Comparison of ENCODE assay signal across 24 mouse cellular contexts in the genomic region with DNA sequence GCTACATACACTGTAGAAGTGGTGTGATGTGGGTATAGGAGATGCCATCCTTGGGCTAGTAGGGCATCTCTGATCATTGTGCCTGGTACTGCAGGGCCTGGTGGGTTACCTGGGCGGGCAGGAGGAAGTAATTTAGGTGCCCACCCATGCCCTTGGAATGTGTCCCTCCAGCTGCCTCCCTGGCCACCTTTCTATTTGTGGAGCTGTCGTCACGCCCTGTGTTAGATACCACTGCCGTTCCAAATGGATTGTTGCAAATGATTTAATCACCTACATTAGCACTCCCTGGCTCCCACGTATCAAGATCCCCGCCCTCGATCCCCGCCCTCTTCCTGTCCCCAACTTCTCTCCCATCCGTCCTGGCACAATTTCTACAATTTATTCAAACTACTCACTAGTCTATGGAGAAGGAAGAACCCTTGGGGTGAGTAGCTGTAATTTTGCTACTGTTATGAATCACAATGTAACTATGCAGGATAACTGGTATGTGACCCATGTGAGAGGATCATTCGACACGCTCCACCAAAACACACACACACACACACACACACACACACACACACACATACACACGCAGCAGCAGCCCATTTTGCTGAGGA. TPM values are rescaled to one million over a fixed set of nuclear protein-coding genes. Genes with fewer than 3 reads are reported as not detected.
DNase-seq lines count a peak whose midpoint lies in the region; ATAC-seq and TF ChIP-seq lines count a peak whose summit lies in the region.
"Had no signal": no experiment of that assay in that cellular context is flagged by ENCODE, and none has a peak within 500 bp of the region (broad histone marks: within the 10 kb centered on the region; RNA-seq: fewer than 3 reads in every experiment).

No protein-coding gene starts in this region.

- TF ChIP-seq POLR2A in heart, adult 2 months (IDR thresholded peaks at IDR 0.05; ENCODE audit: insufficient read depth, low read depth, low read length): no peak
- no peak for TF ChIP-seq POLR2A in embryonic fibroblast, embryonic 13.5 days (IDR thresholded peaks at IDR 0.05; ENCODE audit: low read depth, low read length)

- no peaks in the 10 kb centered on the region for H3K36me3 ChIP-seq in heart, postnatal 0 days (replicated peaks; ENCODE audit: control insufficient read depth, insufficient read depth, low read length)
- no peaks in the 10 kb centered on the region for H3K36me3 ChIP-seq in heart, adult 2 months (ENCODE audit: control insufficient read depth, insufficient read depth, low read length)
- no peaks in the 10 kb centered on the region for H3K36me3 ChIP-seq in C2C12 (ENCODE audit: control insufficient read depth, insufficient read depth)
- H3K36me3 ChIP-seq in ES-E14 (ENCODE audit: control insufficient read depth, insufficient read depth, low read length, poor library complexity, severe bottlenecking): no peaks in the 10 kb centered on the region
- no peaks in the 10 kb centered on the region for H3K36me3 ChIP-seq in intestine, embryonic 16.5 days (ENCODE audit: control insufficient read depth, insufficient read depth, low read length)
- H3K36me3 ChIP-seq: embryonic facial prominence, embryonic 13.5 days; heart, embryonic 12.5 days; hindbrain, embryonic 12.5 days had no signal

- H3K79me2 ChIP-seq in heart, adult 2 months (replicated peaks; ENCODE audit: control insufficient read depth, insufficient read depth, low read length): no peaks in the 10 kb centered on the region
- no peaks in the 10 kb centered on the region for H3K79me2 ChIP-seq in C2C12 (ENCODE audit: control insufficient read depth, insufficient read depth)

- H3K4me1 ChIP-seq in heart, postnatal 0 days (ENCODE audit: control insufficient read depth, insufficient read depth): peaks cover 9% of the 10 kb centered on the region; the same call in 1 of the 2 replicates
- H3K4me1 ChIP-seq in heart, adult 2 months (ENCODE audit: control insufficient read depth, insufficient read depth, low read length): no peaks in the 10 kb centered on the region
- H3K4me1 ChIP-seq in ES-E14 (ENCODE audit: control insufficient read depth in 2 of 2, insufficient read depth in 2 of 2, low read length in 2 of 2, poor library complexity in 1 of 2): peaks cover 4 to 19% of the 10 kb centered on the region in 2 experiments; a peak in 3 of 4 replicates
- H3K4me1 ChIP-seq in embryonic fibroblast, embryonic 13.5 days (ENCODE audit: control insufficient read depth, insufficient read depth, low read length): peaks cover 14% of the 10 kb centered on the region
- H3K4me1 ChIP-seq in intestine, embryonic 16.5 days (ENCODE audit: control insufficient read depth, insufficient read depth, low read length): no peaks in the 10 kb centered on the region

- no peak overlapping the region for H3K27ac ChIP-seq in heart, postnatal 0 days (ENCODE audit: low read depth)
- no peak overlapping the region for H3K27ac ChIP-seq in heart, adult 2 months
- H3K27ac ChIP-seq in ES-E14 (ENCODE audit: insufficient read depth, low read depth, low read length, poor library complexity, severe bottlenecking): peak overlapping the region; percentile 44; the same call in 1 of the 2 replicates
- H3K27ac ChIP-seq in embryonic fibroblast, embryonic 13.5 days (ENCODE audit: insufficient read depth, low read length): peak overlapping the region; percentile 69
- H3K27ac ChIP-seq in intestine, embryonic 16.5 days (ENCODE audit: low read length): no peak overlapping the region
- H3K27ac ChIP-seq: embryonic facial prominence, embryonic 13.5 days; hindbrain, embryonic 12.5 days had no signal

- peak; percentile 33 for DNase-seq in heart, postnatal 0 days (ENCODE audit: low spot score)
- DNase-seq in heart, adult 2 months: no peak
- DNase-seq in ES-E14 (ENCODE audit: low read depth, low spot score): no peak
- DNase-seq in thymus, postnatal 36 days: no peak
- no peak for DNase-seq in heart, postnatal 14 days
- DNase-seq: adrenal gland, postnatal 14 days; B cell, adult 2 months; cerebellum, adult 11-12 months; cerebellum, adult 9-10 months; cerebellum, postnatal 36 days; forebrain, postnatal 0 days; gastrocnemius, postnatal 14 days; heart, postnatal 4 days; kidney, adult 11 months; kidney, adult 9 months had no signal

- H3K27me3 ChIP-seq in heart, postnatal 0 days (ENCODE audit: control insufficient read depth, insufficient read depth, low read length): no peaks in the 10 kb centered on the region
- H3K27me3 ChIP-seq in heart, adult 2 months (ENCODE audit: control insufficient read depth, insufficient read depth, low read length): no peaks in the 10 kb centered on the region
- H3K27me3 ChIP-seq in C2C12 (ENCODE audit: control insufficient read depth, insufficient read depth, insufficient read length): no peaks in the 10 kb centered on the region
- H3K27me3 ChIP-seq in intestine, embryonic 16.5 days (replicated peaks; ENCODE audit: control insufficient read depth, insufficient read depth, low read length): no peaks in the 10 kb centered on the region
- H3K27me3 ChIP-seq: embryonic facial prominence, embryonic 13.5 days; hindbrain, embryonic 12.5 days had no signal

- H3K79me3 ChIP-seq in C2C12 (ENCODE audit: low read depth): no peaks in the 10 kb centered on the region

- WGBS in heart, postnatal 0 days: 45% methylated on average over 12 of the region's 12 CpGs
- 50% methylated on average over 12 of the region's 12 CpGs for WGBS in heart, adult 2 months
- WGBS in intestine, embryonic 16.5 days: 71% methylated on average over 12 of the region's 12 CpGs

- no peak overlapping the region for H3K4me3 ChIP-seq in heart, postnatal 0 days (ENCODE audit: low read depth, low read length)
- no peak overlapping the region for H3K4me3 ChIP-seq in heart, adult 2 months
- H3K4me3 ChIP-seq in C2C12 (ENCODE audit: insufficient read depth, poor library complexity, severe bottlenecking) (no peak overlapping the region), ES-E14 (ENCODE audit: insufficient read depth in 1 of 2, low read depth in 1 of 2, low read length in 2 of 2, poor library complexity in 1 of 2, severe bottlenecking in 1 of 2) (no peak overlapping the region)
- H3K4me3 ChIP-seq in embryonic fibroblast, embryonic 13.5 days (ENCODE audit: insufficient read depth, low read length): no peak overlapping the region
- H3K4me3 ChIP-seq in intestine, embryonic 16.5 days (ENCODE audit: low read length): no peak overlapping the region
- H3K4me3 ChIP-seq: embryonic facial prominence, embryonic 13.5 days; heart, embryonic 12.5 days; hindbrain, embryonic 12.5 days had no signal

- H3K9ac ChIP-seq in heart, postnatal 0 days (replicated peaks; ENCODE audit: low read depth, low read length): no peak overlapping the region
- H3K9ac ChIP-seq in heart, adult 2 months (ENCODE audit: low read depth, low read length): no peak overlapping the region
- peak overlapping the region; percentile 27; the same call in 1 of the 2 replicates for H3K9ac ChIP-seq in ES-E14 (ENCODE audit: insufficient read depth, low read depth, low read length, poor library complexity, severe bottlenecking)
- no peak overlapping the region for H3K9ac ChIP-seq in intestine, embryonic 16.5 days (ENCODE audit: low read depth, low read length)
- H3K9ac ChIP-seq: embryonic facial prominence, embryonic 13.5 days; forebrain, postnatal 0 days; heart, embryonic 12.5 days; hindbrain, embryonic 12.5 days had no signal

- no peak for TF ChIP-seq CTCF in heart, postnatal 0 days (IDR thresholded peaks at IDR 0.05; ENCODE audit: low read depth)
- TF ChIP-seq CTCF in heart, adult 2 months (IDR thresholded peaks at IDR 0.05): no peak
- TF ChIP-seq CTCF in C2C12 (IDR thresholded peaks at IDR 0.05; ENCODE audit: control insufficient read depth, insufficient read depth, insufficient read length): no peak
- TF ChIP-seq CTCF in embryonic fibroblast, embryonic 13.5 days (IDR thresholded peaks at IDR 0.05; ENCODE audit: borderline replicate concordance, insufficient read depth, low read length): no peak

- H3ac ChIP-seq in C2C12 (ENCODE audit: control insufficient read depth, insufficient read length, low read depth): no peak overlapping the region

- in situ Hi-C loops in ES-E14 (cut with MboI; ENCODE audit: low sequenced_read_pairs in 2 of 2, unreplicated experiment in 2 of 2): no loop called here

- no peak for TF ChIP-seq EP300 in heart, postnatal 0 days (IDR thresholded peaks at IDR 0.05; ENCODE audit: low read depth)
- TF ChIP-seq EP300 in heart, adult 2 months (IDR thresholded peaks at IDR 0.05; ENCODE audit: insufficient read depth, low read depth, low read length): no peak

- H3K4me2 ChIP-seq in heart, postnatal 0 days (ENCODE audit: low read depth, low read length): no peak overlapping the region
- no peak overlapping the region for H3K4me2 ChIP-seq in intestine, embryonic 16.5 days (ENCODE audit: low read depth, low read length)
- H3K4me2 ChIP-seq: embryonic facial prominence, embryonic 13.5 days; heart, embryonic 12.5 days; hindbrain, embryonic 12.5 days had no signal

- H3K9me3 ChIP-seq in heart, postnatal 0 days (replicated peaks; ENCODE audit: control insufficient read depth, low read length): no peaks in the 10 kb centered on the region
- H3K9me3 ChIP-seq in ES-E14 (ENCODE audit: control insufficient read depth, insufficient read depth, low read depth, low read length): no peaks in the 10 kb centered on the region
- H3K9me3 ChIP-seq in intestine, embryonic 16.5 days (ENCODE audit: control insufficient read depth, low read length): no peaks in the 10 kb centered on the region
- H3K9me3 ChIP-seq: embryonic facial prominence, embryonic 13.5 days; heart, embryonic 12.5 days; hindbrain, embryonic 12.5 days had no signal

- intact Hi-C loops in heart, adult 2 months (cut with DNase I): no loop called here
- intact Hi-C loops in heart, postnatal 14 days (cut with DNase I): no loop called here

- peak; percentile 17; the same call in 1 of the 2 replicates for ATAC-seq in heart, postnatal 0 days (ENCODE audit: insufficient read depth, low read depth)
- ATAC-seq in intestine, embryonic 16.5 days: no peak
- ATAC-seq: forebrain, postnatal 0 days; hindbrain, embryonic 16.5 days; inflammation-experienced regulatory T-cells, adult 6 months had no signal

TF ChIP-seq in C2C12, 6 proteins besides CTCF, POLR2A, EP300 and RAD21 (continues in another document):
- TF ChIP-seq FOSL1 (IDR thresholded peaks at IDR 0.05; ENCODE audit: insufficient read depth, low read length, poor library complexity, severe bottlenecking): peak; percentile 9

TF ChIP-seq in ES-E14, 5 proteins besides CTCF, POLR2A, EP300 and RAD21 (continues in another document):
- TF ChIP-seq HCFC1 (IDR thresholded peaks at IDR 0.05; ENCODE audit: borderline replicate concordance, insufficient read depth, low read length): no peak

RNA-seq across cellular contexts. Expression of a gene that starts 40.3 kb away (rescaled TPM):
- total RNA-seq in heart, postnatal 0 days (2014; rRNA removed; ENCODE audit: low replicate concordance): 9.6 and 13.6 TPM in 2 replicates
- 0.77 and 0.80 TPM in 2 replicates for polyA plus RNA-seq in heart, postnatal 0 days (2015; fragmentation: Nextera tagmentation; extraction: Ambion mirVana)
- 10 to 100 TPM; 23.6 to 26.1 TPM for total RNA-seq in heart, adult 2 months (2021)
- polyA plus RNA-seq in heart, adult 2 months (2012; rRNA removed): 13.4 and 17.2 TPM in 2 replicates
- 23.3 TPM for polyA plus RNA-seq in C2C12 (2012; fragmentation: generic; extraction: Trizol)
- 4.8 and 5.4 TPM in 2 replicates for total RNA-seq in ES-E14 (2012; rRNA removed)
- polyA plus RNA-seq in embryonic fibroblast, embryonic 13.5 days (2011; ENCODE audit: insufficient read length, low read depth, missing spikeins): 27.1 and 27.5 TPM in 2 replicates
- 0.35 and 0.62 TPM in 2 replicates for polyA plus RNA-seq in intestine, embryonic 16.5 days (2015; fragmentation: Nextera tagmentation; extraction: Ambion mirVana)
- 10 to 100 TPM; 10.7 to 11.1 TPM for total RNA-seq in heart, postnatal 14 days (2021)
- total RNA-seq: MEL had no signal
- polyA plus RNA-seq: inflammation-experienced regulatory T-cells, adult 6 months had no signal

Comparison
In these comparisons a context has a peak if more than half of its experiments do, and no peak if none do; other contexts are left out.
1. H3K27ac ChIP-seq: peak in ES-E14 (single experiment) and embryonic fibroblast, embryonic 13.5 days (single experiment); none in heart, postnatal 0 days (single experiment), heart, adult 2 months (single experiment) and intestine, embryonic 16.5 days (single experiment).